Mouse (Mus musculus) kidney, postnatal 10 days (tissue): Measurements from ENCODE around the gene Capn1.
"Not testable (repeated sequence)": the region's sequence is repeated elsewhere in the genome, so short reads cannot be mapped to it uniquely, and the experiment has no call there.

ENCODE experiments used
- DNase-seq: peaks from one replicate; pipeline ENCODE4 v3.0.0; 2021; ENCODE audit warnings: mixed read lengths

Gene Capn1

GRCm38 (mm10) chr19:6015511-6016315, at the start of gene Capn1:
Capn1 (minus strand) TSS chr19:6015897.
- peak; percentile 85 for DNase-seq

GRCm38 (mm10) chr19:6063081-6063480, 47.4 kb upstream of the Capn1 start:
- DNase-seq = no peak

GRCm38 (mm10) chr19:6062418-6062817, 46.7 kb upstream of the Capn1 start:
- DNase-seq = no peak

- DNase-seq = peak; percentile 73
These were observed 46.1 kb upstream of the Capn1 start for GRCm38 (mm10) chr19:6061641-6062302.

- DNase-seq = peak; percentile 96
These were observed 45.4 kb upstream of the Capn1 start, which contains the start of gene Znhit2 for GRCm38 (mm10) chr19:6061021-6061533. Znhit2 (plus strand) TSS chr19:6061192.

- no peak for DNase-seq
These were observed 43.3 kb upstream of the Capn1 start for GRCm38 (mm10) chr19:6058966-6059365.

- no peak for DNase-seq
These were observed 42.8 kb upstream of the Capn1 start for GRCm38 (mm10) chr19:6058513-6058912.

GRCm38 (mm10) chr19:6057313-6058096, 41.8 kb upstream of the Capn1 start, which contains the start of the genes Mrpl49 and Fau:
Mrpl49 (minus strand) TSS chr19:6057785.
Fau (plus strand) TSS chr19:6057844.
- DNase-seq = peak; percentile 100

- DNase-seq = no peak
These were observed 41.0 kb upstream of the Capn1 start for GRCm38 (mm10) chr19:6056696-6057095.

GRCm38 (mm10) chr19:6054296-6054695, 38.6 kb upstream of the Capn1 start:
- DNase-seq = no peak

GRCm38 (mm10) chr19:6052516-6052915, 36.8 kb upstream of the Capn1 start:
- DNase-seq = no peak

GRCm38 (mm10) chr19:6048681-6049410, 33.1 kb upstream of the Capn1 start:
- DNase-seq = no peak

- DNase-seq = no peak
These were observed 32.1 kb upstream of the Capn1 start for GRCm38 (mm10) chr19:6047899-6048166.

- no peak for DNase-seq
These were observed 31.6 kb upstream of the Capn1 start for GRCm38 (mm10) chr19:6047154-6047898.

GRCm38 (mm10) chr19:6046294-6047153, 30.8 kb upstream of the Capn1 start, which contains the start of gene Syvn1:
Syvn1 (plus strand) TSS chr19:6046576.
- DNase-seq = peak; percentile 93

- DNase-seq = no peak
These were observed 29.9 kb upstream of the Capn1 start for GRCm38 (mm10) chr19:6045366-6046293.

- not testable (repeated sequence) for DNase-seq
These were observed 28.4 kb upstream of the Capn1 start for GRCm38 (mm10) chr19:6044102-6044501.

GRCm38 (mm10) chr19:6042293-6042692, 26.6 kb upstream of the Capn1 start:
- DNase-seq = no peak

- DNase-seq = no peak
These were observed 24.3 kb upstream of the Capn1 start for GRCm38 (mm10) chr19:6040002-6040401.
